Mouse (Mus musculus) MEL (cell line): ENCODE measurements around the gene Apbb2. TPM values are rescaled to one million over a fixed set of nuclear protein-coding genes. Genes with fewer than 3 reads are reported as not detected.

Source experiments
- DNase-seq: peaks from one replicate; pipeline ENCODE4 v3.0.0; 2011; ENCODE audit warnings: low read depth, low spot score
- H3K27ac ChIP-seq: 2 replicates; pipeline ENCODE4 v1.5.1; 2012; ENCODE audit warnings: low read depth, mild to moderate bottlenecking, control low read depth, low read length, moderate library complexity; ENCODE audit not compliant: control insufficient read depth
- H3K27me3 ChIP-seq, 2 experiments: fragments of 150-350 bp in 1 of 2; sonication (generic) in 1 of 2; 2 replicates each; pipeline ENCODE4 v1.6.1; 2012; ENCODE audit warnings: low read length in 2 of 2, mild to moderate bottlenecking in 2 of 2, improper control_type of control experiment in 1 of 2, moderate library complexity in 1 of 2; ENCODE audit not compliant: insufficient read depth in 2 of 2, control insufficient read depth in 1 of 2
- H3K36me3 ChIP-seq, 2 experiments: 2 replicates each; pipeline ENCODE4 v1.6.1; 2012 to 2014; ENCODE audit warnings: low read length in 2 of 2, improper control_type of control experiment in 1 of 2, inconsistent platforms in 1 of 2, mild to moderate bottlenecking in 1 of 2; ENCODE audit not compliant: insufficient read depth in 2 of 2, control insufficient read depth in 1 of 2
- H3K4me1 ChIP-seq, 2 experiments: fragments of 150-350 bp in 1 of 2; sonication (generic) in 1 of 2; 2 replicates each; pipeline ENCODE4 v1.6.1; 2012; ENCODE audit warnings: low read length in 2 of 2, improper control_type of control experiment in 1 of 2, mild to moderate bottlenecking in 1 of 2; ENCODE audit not compliant: insufficient read depth in 2 of 2, control insufficient read depth in 1 of 2
- H3K4me3 ChIP-seq, 2 experiments: fragments of 150-350 bp in 1 of 2; sonication (generic) in 1 of 2; 2 replicates each; pipeline ENCODE4 v1.5.1; 2012; ENCODE audit warnings: low read depth in 2 of 2, low read length in 2 of 2, mild to moderate bottlenecking in 2 of 2, moderate library complexity in 2 of 2, control low read depth in 1 of 2, improper control_type of control experiment in 1 of 2; ENCODE audit not compliant: control insufficient read depth in 1 of 2, insufficient read depth in 1 of 2
- H3K79me2 ChIP-seq: 2 replicates; pipeline ENCODE4 v1.6.1; 2012; ENCODE audit warnings: mild to moderate bottlenecking, low read length, moderate library complexity; ENCODE audit not compliant: control insufficient read depth, poor library complexity, insufficient read depth
- H3K9ac ChIP-seq: 2 replicates; pipeline ENCODE4 v1.6.1; 2012; ENCODE audit warnings: low read depth, mild to moderate bottlenecking, control low read depth, low read length, moderate library complexity; ENCODE audit not compliant: control insufficient read depth, poor library complexity, severe bottlenecking
- H3K9me3 ChIP-seq: fragments of 150-350 bp; sonication (generic); replicated peaks from 2 replicates; pipeline ENCODE4 v1.6.1; 2012; ENCODE audit warnings: mild to moderate bottlenecking, low read length, improper control_type of control experiment, moderate library complexity; ENCODE audit not compliant: insufficient read depth
- CHD2 ChIP-seq: IDR thresholded peaks from 2 replicates; pipeline ENCODE4 v1.6.1; 2011; ENCODE audit warnings: low read length, improper control_type of control experiment
- EP300 ChIP-seq, 2 experiments: IDR thresholded peaks; 2 replicates each; pipeline ENCODE4 v1.6.1; 2011; ENCODE audit warnings: improper control_type of control experiment in 2 of 2, low read length in 2 of 2, low read depth in 1 of 2, mild to moderate bottlenecking in 1 of 2
- JUND ChIP-seq: IDR thresholded peaks from 2 replicates; pipeline ENCODE4 v1.6.1; 2011; ENCODE audit warnings: low read depth, mild to moderate bottlenecking, improper control_type of control experiment, low read length
- MAZ ChIP-seq: IDR thresholded peaks from 2 replicates; pipeline ENCODE4 v1.6.1; 2012; ENCODE audit warnings: low read depth, mild to moderate bottlenecking, inconsistent platforms, low read length, improper control_type of control experiment
- MEF2A ChIP-seq: IDR thresholded peaks from 2 replicates; pipeline ENCODE4 v1.6.1; 2014; ENCODE audit warnings: low read depth, mild to moderate bottlenecking, inconsistent platforms, low read length, improper control_type of control experiment; ENCODE audit not compliant: poor library complexity, insufficient replicate concordance, severe bottlenecking; ENCODE audit errors: extremely low read depth
- MXI1 ChIP-seq: IDR thresholded peaks from 2 replicates; pipeline ENCODE4 v1.6.1; 2011; ENCODE audit warnings: mild to moderate bottlenecking, low read depth, low read length, improper control_type of control experiment
- MYB ChIP-seq: IDR thresholded peaks from 2 replicates; pipeline ENCODE4 v1.6.1; 2011; ENCODE audit warnings: mild to moderate bottlenecking, low read depth, low read length, improper control_type of control experiment
- MYC ChIP-seq: IDR thresholded peaks from 2 replicates; pipeline ENCODE4 v1.6.1; 2011; ENCODE audit warnings: low read depth, mild to moderate bottlenecking, low read length, improper control_type of control experiment, moderate library complexity
- NELFE ChIP-seq: IDR thresholded peaks from 2 replicates; pipeline ENCODE4 v1.6.1; 2011; ENCODE audit warnings: low read depth, low read length, improper control_type of control experiment
- NRF1 ChIP-seq: IDR thresholded peaks from 2 replicates; pipeline ENCODE4 v1.6.1; 2014; ENCODE audit warnings: low read depth, mild to moderate bottlenecking, inconsistent platforms, low read length, improper control_type of control experiment, moderate library complexity; ENCODE audit not compliant: poor library complexity, insufficient read depth, severe bottlenecking
- POLR2AphosphoS2 ChIP-seq: IDR thresholded peaks from 2 replicates; pipeline ENCODE4 v1.6.1; 2011; ENCODE audit warnings: low read length, improper control_type of control experiment
- RCOR1 ChIP-seq: IDR thresholded peaks from 2 replicates; pipeline ENCODE4 v1.6.1; 2012; ENCODE audit warnings: low read depth, mild to moderate bottlenecking, inconsistent platforms, low read length, improper control_type of control experiment
- SIN3A ChIP-seq: IDR thresholded peaks from 2 replicates; pipeline ENCODE4 v1.6.1; 2012; ENCODE audit warnings: low read length, improper control_type of control experiment, inconsistent platforms
- SMC3 ChIP-seq: IDR thresholded peaks from 2 replicates; pipeline ENCODE4 v1.6.1; 2011; ENCODE audit warnings: low read depth, low read length, improper control_type of control experiment
- TBP ChIP-seq: IDR thresholded peaks from 2 replicates; pipeline ENCODE4 v1.8.0; 2011; ENCODE audit warnings: low read depth, low read length, improper control_type of control experiment
- ZC3H11A ChIP-seq: IDR thresholded peaks from 2 replicates; pipeline ENCODE4 v1.6.1; 2012; ENCODE audit warnings: low read depth, mild to moderate bottlenecking, inconsistent platforms, low read length, improper control_type of control experiment
- ZKSCAN1 ChIP-seq: IDR thresholded peaks from 2 replicates; pipeline ENCODE4 v1.6.1; 2012; ENCODE audit warnings: low read depth, mild to moderate bottlenecking, inconsistent platforms, low read length, improper control_type of control experiment, moderate library complexity
- ZNF384 ChIP-seq: IDR thresholded peaks from 2 replicates; pipeline ENCODE4 v1.6.1; 2012; ENCODE audit warnings: low read depth, mild to moderate bottlenecking, inconsistent platforms, low read length, improper control_type of control experiment
- polyA plus RNA-seq, 2 experiments: library from polyadenylated mRNA; stranded (reverse) in 1 of 2; unstranded in 1 of 2; fragments of >175 nt in 1 of 2; fragments of >200 nt in 1 of 2; gene quantifications; 2 replicates each; pipeline versions ENCODE4 v1.2.1 to v1.2.4; 2012; ENCODE audit warnings: low replicate concordance in 2 of 2, low read depth in 1 of 2; ENCODE audit not compliant: insufficient read length in 2 of 2, insufficient read depth in 1 of 2, missing spikeins in 1 of 2
- total RNA-seq: library from RNA; depleted of rRNA; stranded (reverse); fragments of 300-350 nt; gene quantifications from 2 replicates; pipeline ENCODE4 v1.2.3, GENCODE M21; 2012

Gene Apbb2
- total and polyA plus RNA-seq, 3 experiments, result not detected

GRCm38 (mm10) chr5:66543344-66543743 is 75.2 kb downstream of the Apbb2 start:
- Histone ChIP-seq H3K27me3 (no peaks in the 10 kb centered on the region), H3K27ac (no peak overlapping the region), H3K36me3 (no peaks in the 10 kb centered on the region), H3K79me2 (no peaks in the 10 kb centered on the region), H3K9ac (no peak overlapping the region), H3K4me1 (no peaks in the 10 kb centered on the region), H3K4me3 (no peak overlapping the region), H3K9me3 (no peaks in the 10 kb centered on the region)
- no peak for DNase-seq
- no peak for TF ChIP-seq ZKSCAN1
- no peak for TF ChIP-seq MAZ
- no peak for TF ChIP-seq ZNF384
- TF ChIP-seq EP300 (IDR thresholded peaks at IDR 0.05; ENCODE audit: low read depth in 1 of 2, low read length in 2 of 2), result no peak
- TF ChIP-seq MXI1, result no peak
- no peak for TF ChIP-seq NELFE

GRCm38 (mm10) chr5:66542521-66542920 is 76.1 kb downstream of the Apbb2 start:
- no peaks in the 10 kb centered on the region for H3K4me1 ChIP-seq
- H3K27ac ChIP-seq, result no peak overlapping the region
- H3K9me3 ChIP-seq, result no peaks in the 10 kb centered on the region
- H3K36me3 ChIP-seq, result no peaks in the 10 kb centered on the region
- no peak overlapping the region for H3K4me3 ChIP-seq
- TF ChIP-seq ZC3H11A, result no peak
- no peak for TF ChIP-seq JUND
- TF ChIP-seq MXI1, result no peak
- TF ChIP-seq CHD2, result no peak
- TF ChIP-seq SMC3, result no peak
- TF ChIP-seq MYB, result no peak
- TF ChIP-seq SIN3A, result no peak
- TF ChIP-seq NRF1, result no peak
- no peak for TF ChIP-seq TBP
- no peak for TF ChIP-seq MYC
- TF ChIP-seq POLR2AphosphoS2, result no peak
- no peak for TF ChIP-seq MEF2A
- no peak for TF ChIP-seq NELFE
- no peak for TF ChIP-seq ZNF384
- no peak overlapping the region for H3K9ac ChIP-seq
- no peaks in the 10 kb centered on the region for H3K79me2 ChIP-seq
- no peaks in the 10 kb centered on the region for H3K27me3 ChIP-seq
- DNase-seq, result no peak

GRCm38 (mm10) chr5:66541385-66541784 is 77.2 kb downstream of the Apbb2 start:
- Histone ChIP-seq H3K79me2 (no peaks in the 10 kb centered on the region), H3K27me3 (no peaks in the 10 kb centered on the region), H3K4me3 (no peak overlapping the region), H3K9ac (no peak overlapping the region), H3K27ac (no peak overlapping the region), H3K4me1 (no peaks in the 10 kb centered on the region), H3K9me3 (no peaks in the 10 kb centered on the region), H3K36me3 (no peaks in the 10 kb centered on the region)
- no peak for DNase-seq
- TF ChIP-seq ZKSCAN1 (no peak), RCOR1 (no peak)
